Mouse (Mus musculus) stomach, adult 2 months (tissue): Measurements from ENCODE around the gene Aox1. TPM values are rescaled to one million over a fixed set of nuclear protein-coding genes. Genes with fewer than 3 reads are reported as not detected.

Source experiments
- polyA plus RNA-seq: library from polyadenylated mRNA; depleted of rRNA; stranded (reverse); fragments of >200 nt; gene quantifications from 2 replicates; pipeline ENCODE4 v1.2.3, GENCODE M21; 2012; rRNA removed

Aox1 gene
- polyA plus RNA-seq, result 0.29 and 0.90 TPM in 2 replicates

DNA sequence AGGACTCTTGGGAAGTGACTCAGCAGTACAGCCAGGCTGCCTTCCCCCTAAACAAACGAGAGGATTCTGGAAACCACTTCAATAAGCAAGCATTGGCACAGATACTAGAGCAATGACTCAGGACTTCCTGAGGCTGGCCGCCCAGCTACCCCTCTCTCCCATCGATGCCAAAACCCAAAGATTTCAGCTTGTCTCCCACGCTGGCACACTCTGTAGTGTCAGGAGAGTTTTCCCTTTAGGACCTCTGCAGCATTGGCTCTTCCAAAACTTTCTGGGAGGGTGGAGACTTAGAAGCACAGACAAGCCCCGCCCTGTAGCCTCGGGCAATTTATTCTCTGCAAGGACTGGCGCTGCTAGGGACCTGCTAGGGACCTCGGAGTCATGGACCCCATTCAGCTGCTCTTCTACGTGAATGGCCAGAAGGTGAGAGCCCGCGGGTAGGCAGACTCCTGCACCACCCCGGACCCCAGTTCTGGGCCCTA, at the start of gene Aox1:
Gene Aox1 (plus strand): TSS at position 296 of the 482 bp plus-strand sequence.

DNA sequence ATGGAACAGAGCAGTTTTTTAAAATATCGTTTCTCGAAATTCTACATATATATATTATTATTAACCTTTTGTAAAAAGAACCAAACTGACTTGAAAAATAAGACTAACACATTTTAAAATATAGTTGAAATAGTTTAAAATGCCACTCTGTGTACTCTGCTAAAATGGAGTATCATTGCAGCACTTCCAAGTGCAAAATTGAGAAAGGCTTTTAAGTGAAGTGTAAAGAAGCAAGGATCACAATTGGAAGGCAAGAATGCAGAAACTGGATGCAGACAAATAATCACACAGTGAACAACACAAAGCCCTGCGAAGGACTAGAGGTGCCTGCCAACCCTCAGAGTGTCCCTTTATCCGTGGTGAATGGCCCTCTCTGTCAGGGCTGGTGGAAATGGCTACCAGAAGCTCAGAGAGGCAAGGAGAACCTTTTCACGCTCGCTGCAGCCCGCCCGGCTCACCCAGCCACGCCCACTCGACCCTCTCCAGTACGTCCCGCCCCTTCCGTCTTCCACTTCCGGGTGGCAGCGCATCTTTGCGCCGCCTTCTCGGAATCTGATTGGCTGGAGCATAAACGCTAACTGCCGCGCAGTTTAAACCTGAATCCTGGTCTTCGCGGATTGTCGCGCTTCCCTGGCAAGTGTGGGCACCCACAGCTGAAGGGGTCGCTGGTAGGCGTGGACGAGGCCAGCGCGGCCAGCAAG, 34.1 kb upstream of the Aox1 start, which contains the start of gene Sgo2a:
Gene Sgo2a (plus strand): TSS at position 540 of the 701 bp plus-strand sequence.

DNA sequence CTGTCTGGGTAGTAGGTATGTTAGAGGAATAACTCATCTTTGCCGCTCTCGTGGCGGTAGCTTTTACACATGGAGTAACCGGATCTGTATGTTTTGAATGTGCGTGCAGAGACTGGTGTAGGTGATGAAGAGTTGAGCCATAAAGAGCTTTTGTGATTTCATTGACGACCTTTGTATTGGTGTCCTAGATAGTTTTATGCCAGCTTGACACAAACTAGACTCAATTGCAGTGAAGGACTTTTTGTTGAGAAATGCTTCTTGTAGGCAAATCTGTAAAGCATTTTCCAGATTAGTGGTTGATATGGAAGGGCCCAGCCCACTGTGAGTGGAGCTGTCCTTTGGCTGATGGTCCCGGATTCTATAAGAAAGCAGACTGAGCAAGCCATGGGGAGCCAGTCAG, 10.9 kb upstream of the Aox1 start, which contains the start of gene Kctd18:
Gene Kctd18 (minus strand): TSS at position 101 of the 400 bp plus-strand sequence.

DNA sequence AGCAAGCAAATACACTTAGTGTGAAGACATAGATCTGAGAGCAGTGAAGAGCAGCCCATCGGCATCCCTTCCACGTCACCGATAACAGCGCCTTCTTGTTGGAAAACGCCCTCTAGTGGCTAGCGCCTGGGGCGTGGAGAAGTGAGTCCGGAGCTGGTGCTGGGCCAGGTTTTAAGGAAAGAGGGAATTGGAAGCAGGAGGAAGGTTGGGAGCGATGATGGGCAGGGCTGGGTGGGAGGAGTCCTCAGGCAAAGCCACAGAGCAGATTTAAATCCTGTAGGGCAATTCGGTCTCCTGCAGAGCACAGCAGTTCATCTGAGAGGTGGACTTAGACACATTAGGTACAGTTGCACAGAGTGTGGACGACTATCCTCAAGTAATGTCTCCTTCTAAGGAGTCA, 83.1 kb downstream of the Aox1 start, which contains the start of gene Aox3:
Gene Aox3 (plus strand): TSS at position 251 of the 400 bp plus-strand sequence.

Other genes starting within 250 kb of the Aox1 start
- 0.17 and 0.19 TPM in 2 replicates for gene Sgo2a, start 34.0 kb upstream of the Aox1 start, polyA plus RNA-seq
- 1.00 and 1.5 TPM in 2 replicates for gene Kctd18, start 11.0 kb upstream of the Aox1 start, polyA plus RNA-seq
- gene Aox3, start 83.2 kb downstream of the Aox1 start, polyA plus RNA-seq, result 0.16 and 0.39 TPM in 2 replicates
- 2.2 and 3.6 TPM in 2 replicates for gene Aox4, start 180.5 kb downstream of the Aox1 start, polyA plus RNA-seq
- not detected in 2 replicates for gene Aox2, start 248.4 kb downstream of the Aox1 start, polyA plus RNA-seq